Mouse (Mus musculus): Measurements from ENCODE around the gene Dut. TPM values are rescaled to one million over a fixed set of nuclear protein-coding genes. Genes with fewer than 3 reads are reported as not detected.

Gene Dut
- polyA plus RNA-seq (2015; fragmentation: Nextera tagmentation; extraction: Ambion mirVana), result 92.7 and 105 TPM in 2 replicates

DNA sequence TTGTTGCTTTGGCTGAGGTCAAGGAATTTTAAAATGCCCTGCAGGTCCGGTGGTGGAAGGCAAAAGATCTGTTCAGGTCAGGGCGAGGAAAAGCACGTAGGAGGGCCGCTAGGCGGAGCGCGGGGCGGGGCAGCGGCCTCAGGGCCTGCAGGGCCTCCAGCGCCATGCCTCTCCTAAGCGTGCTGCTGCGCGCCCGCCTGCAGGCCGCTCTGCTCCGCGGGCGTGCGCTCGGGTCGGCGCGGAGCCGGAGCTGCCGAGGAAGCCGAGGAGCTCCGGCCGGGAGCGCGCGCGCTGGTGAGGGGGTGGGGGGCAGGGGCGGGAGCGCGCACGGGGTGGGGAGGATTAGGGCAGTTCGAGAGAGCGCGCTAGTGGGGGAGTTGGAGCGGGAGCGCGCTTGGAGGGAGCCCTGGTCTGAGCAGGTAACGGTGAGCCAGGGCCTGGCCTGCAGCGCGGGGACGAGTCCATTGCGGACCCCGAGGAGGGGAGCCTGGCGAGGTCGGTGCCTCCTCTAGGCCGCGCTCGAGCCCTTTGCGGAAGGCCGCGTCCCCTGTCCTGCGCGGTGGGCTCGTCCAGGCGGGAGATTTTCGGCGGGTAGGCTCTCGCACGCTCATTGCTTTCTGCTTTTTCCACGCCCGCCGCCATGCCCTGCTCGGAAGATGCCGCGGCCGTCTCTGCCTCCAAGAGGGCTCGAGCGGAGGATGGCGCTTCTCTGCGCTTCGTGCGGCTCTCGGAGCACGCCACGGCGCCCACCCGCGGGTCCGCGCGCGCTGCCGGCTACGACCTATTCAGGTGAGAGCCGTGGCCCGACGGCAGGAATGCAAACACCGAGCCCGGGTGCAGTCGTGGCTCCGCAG, at the start of gene Dut:
Gene Dut, plus strand, starts transcription at position 83 of the 854 bp plus-strand sequence.
- Histone ChIP-seq H3K9ac (peak within 1 kb of the TSS; percentile 48), H3K9me3 (replicated peaks) (no peaks in the 10 kb centered on the region), H3K36me3 (peaks cover 17% of the 10 kb centered on the region; the same call in 1 of the 2 replicates), H3K4me2 (replicated peaks) (peak within 1 kb of the TSS; percentile 52), H3K27ac (replicated peaks) (peak within 1 kb of the TSS; percentile 94), H3K4me3 (replicated peaks) (peak within 1 kb of the TSS; percentile 60), H3K4me1 (peaks cover 24% of the 10 kb centered on the region), H3K27me3 (no peaks in the 10 kb centered on the region)
- under 1% methylated on average over 96 of the region's 96 CpGs for WGBS
- peak; percentile 100 for ATAC-seq (ENCODE audit: insufficient number of reproducible peaks, low FRiP score, low TSS enrichment, low read depth)

DNA sequence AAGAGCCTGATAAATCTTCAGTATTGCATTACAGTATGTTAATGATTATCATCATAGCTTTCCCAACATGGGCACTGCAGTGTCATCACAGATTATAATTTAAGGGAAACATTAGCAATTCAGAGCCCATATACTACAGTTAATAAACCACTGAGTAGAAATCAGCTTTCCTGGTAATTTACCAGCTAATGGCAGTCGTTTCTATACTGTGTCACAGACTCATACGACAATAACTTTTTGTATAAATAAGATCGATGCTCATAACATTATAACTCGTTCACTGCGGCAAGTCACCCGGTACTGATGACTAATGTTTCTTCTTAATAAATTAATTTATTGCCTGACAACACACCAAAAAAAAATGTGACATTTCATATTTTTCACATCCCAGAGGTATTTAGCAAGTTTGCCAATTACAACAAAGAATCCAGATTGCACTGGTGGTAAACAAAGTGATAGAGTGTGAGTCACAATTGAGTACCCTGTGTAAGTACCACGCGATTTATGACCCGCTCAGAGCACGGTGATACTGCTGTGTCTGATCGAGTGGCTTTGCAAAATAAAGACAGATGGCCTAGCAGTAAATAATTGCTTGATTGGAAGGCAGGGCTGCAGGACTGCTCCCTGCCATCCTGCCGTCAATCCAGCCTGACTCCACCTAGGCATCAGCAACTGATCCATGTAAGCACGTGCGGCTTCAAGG, 37.9 kb upstream of the Dut start:
- Histone ChIP-seq H3K4me2 (replicated peaks) (no peak overlapping the region), H3K4me1 (0 out of 2 replicates have a peak, but pooled peaks cover 8% of the 10 kb centered on the region), H3K9ac (no peak overlapping the region), H3K27me3 (no peaks in the 10 kb centered on the region), H3K27ac (replicated peaks) (no peak overlapping the region), H3K36me3 (no peaks in the 10 kb centered on the region), H3K9me3 (replicated peaks) (no peaks in the 10 kb centered on the region), H3K4me3 (replicated peaks) (no peak overlapping the region)
- no peak for ATAC-seq (ENCODE audit: insufficient number of reproducible peaks, low FRiP score, low TSS enrichment, low read depth)
- WGBS, result 55% methylated on average over 14 of the region's 14 CpGs

DNA sequence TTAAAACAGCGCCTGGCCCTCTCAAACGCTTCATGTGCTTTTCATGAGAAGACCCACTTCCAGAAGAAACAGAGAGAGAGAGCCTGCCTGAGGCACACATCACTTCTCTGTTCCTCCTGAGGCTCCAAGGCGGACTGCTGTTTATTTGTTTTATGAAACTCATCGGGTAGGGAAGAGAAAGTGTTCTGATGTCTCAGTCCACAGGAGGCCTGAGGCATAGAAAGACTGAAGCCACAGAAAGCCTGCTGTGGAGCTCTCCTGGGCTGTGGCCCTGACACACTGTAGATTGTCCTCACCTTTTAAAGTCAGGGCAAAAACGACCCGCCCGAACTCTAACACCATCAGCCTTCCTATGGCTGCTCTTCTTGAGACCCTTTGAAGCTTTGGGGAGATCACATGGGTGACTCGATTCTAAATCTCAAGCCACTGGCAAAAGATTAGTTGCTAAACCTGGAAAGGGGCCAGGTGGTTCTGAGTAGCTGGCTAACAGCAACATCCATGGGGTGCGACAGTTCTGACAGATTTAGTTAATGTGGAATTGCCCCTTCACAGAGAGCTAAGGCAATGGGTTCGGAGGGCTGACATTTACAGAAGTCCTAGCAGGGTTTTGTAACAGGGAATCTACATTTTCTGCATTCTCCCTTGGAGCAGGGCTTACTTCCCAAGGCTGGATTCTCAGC, 35.0 kb upstream of the Dut start:
- H3K9ac ChIP-seq, result no peak overlapping the region
- no peak overlapping the region for H3K4me2 ChIP-seq (replicated peaks)
- WGBS, result 43% methylated on average over 10 of the region's 10 CpGs
- H3K4me3 ChIP-seq (replicated peaks), result no peak overlapping the region
- H3K9me3 ChIP-seq (replicated peaks), result no peaks in the 10 kb centered on the region
- H3K27ac ChIP-seq (replicated peaks), result no peak overlapping the region
- H3K36me3 ChIP-seq, result no peaks in the 10 kb centered on the region
- ATAC-seq (ENCODE audit: insufficient number of reproducible peaks, low FRiP score, low TSS enrichment, low read depth), result no peak
- H3K27me3 ChIP-seq, result no peaks in the 10 kb centered on the region
- H3K4me1 ChIP-seq, result 0 out of 2 replicates have a peak, but pooled peaks cover 8% of the 10 kb centered on the region

DNA sequence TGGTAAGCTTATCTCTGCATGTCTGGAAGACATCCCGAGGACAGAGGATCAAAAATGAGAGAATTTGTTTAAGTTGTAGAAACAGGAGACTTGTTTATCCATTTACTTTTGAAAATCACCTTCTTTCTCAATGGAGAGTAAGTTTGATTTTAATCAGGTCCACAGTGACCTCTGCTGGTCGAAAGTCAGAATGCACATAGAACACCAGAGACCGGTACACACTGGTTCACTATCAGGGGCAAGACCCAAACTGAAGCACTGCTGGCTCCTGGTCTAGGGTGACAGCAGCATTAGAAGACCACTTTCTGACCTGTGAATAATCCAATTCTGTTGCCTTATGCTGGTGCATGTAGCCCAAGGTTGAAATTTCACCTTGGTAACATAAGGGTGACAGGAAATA, 32.4 kb upstream of the Dut start:
- no peak overlapping the region for H3K27ac ChIP-seq (replicated peaks)
- no peak for ATAC-seq (ENCODE audit: insufficient number of reproducible peaks, low FRiP score, low TSS enrichment, low read depth)
- H3K9ac ChIP-seq, result no peak overlapping the region
- WGBS, result 2% methylated on average over 3 of the region's 3 CpGs
- 0 out of 2 replicates have a peak, but pooled peaks cover 8% of the 10 kb centered on the region for H3K4me1 ChIP-seq
- no peaks in the 10 kb centered on the region for H3K36me3 ChIP-seq
- no peaks in the 10 kb centered on the region for H3K9me3 ChIP-seq (replicated peaks)
- H3K4me2 ChIP-seq (replicated peaks), result no peak overlapping the region
- H3K27me3 ChIP-seq, result no peaks in the 10 kb centered on the region
- no peak overlapping the region for H3K4me3 ChIP-seq (replicated peaks)

DNA sequence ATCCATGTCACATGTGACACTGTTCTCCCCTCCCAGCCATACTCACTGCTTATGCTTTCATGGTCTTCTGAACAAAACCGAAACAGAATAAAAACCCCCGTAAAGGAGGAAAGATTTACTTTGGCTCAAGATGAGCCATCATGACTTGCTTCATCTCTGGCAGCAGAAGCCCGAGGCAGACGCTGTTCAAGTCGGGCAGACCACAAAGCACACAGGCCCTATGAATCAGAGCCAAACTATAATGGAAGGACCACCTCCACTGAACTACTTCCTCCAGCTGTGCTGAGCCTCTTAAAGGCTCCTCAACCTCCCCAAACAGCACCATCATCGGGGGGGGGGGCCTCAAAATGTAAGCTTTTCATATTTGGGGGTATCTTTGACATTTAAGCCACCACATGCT, 29.7 kb upstream of the Dut start:
- WGBS, result 50% methylated on average over 6 of the region's 6 CpGs
- no peak overlapping the region for H3K4me3 ChIP-seq (replicated peaks)
- no peaks in the 10 kb centered on the region for H3K4me1 ChIP-seq
- no peak for ATAC-seq (ENCODE audit: insufficient number of reproducible peaks, low FRiP score, low TSS enrichment, low read depth)
- H3K9ac ChIP-seq, result no peak overlapping the region
- H3K9me3 ChIP-seq (replicated peaks), result no peaks in the 10 kb centered on the region
- no peak overlapping the region for H3K27ac ChIP-seq (replicated peaks)
- H3K36me3 ChIP-seq, result no peaks in the 10 kb centered on the region
- no peaks in the 10 kb centered on the region for H3K27me3 ChIP-seq
- H3K4me2 ChIP-seq (replicated peaks), result no peak overlapping the region

DNA sequence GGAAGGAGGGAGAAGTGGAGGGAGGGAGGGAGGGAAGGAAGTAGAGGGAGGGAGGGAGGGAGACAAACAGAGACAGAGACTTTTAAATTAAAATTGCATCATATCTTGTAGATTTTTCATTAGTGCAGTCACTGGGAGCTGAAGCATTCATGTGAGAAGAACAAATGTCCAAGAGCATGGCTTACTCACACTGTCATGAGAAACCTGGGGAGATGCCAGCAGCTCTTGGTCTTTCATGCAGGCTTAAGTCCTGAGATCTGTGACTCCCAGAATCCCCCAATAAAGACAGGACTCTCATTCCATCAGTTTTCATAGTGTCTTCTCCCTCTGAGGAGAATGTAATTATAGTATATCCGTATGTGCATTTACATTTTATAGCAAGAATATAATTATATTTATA, 28.4 kb upstream of the Dut start:
- 85% methylated on average over 1 of the region's 1 CpGs for WGBS
- H3K9me3 ChIP-seq (replicated peaks), result no peaks in the 10 kb centered on the region
- no peaks in the 10 kb centered on the region for H3K4me1 ChIP-seq
- no peak overlapping the region for H3K4me3 ChIP-seq (replicated peaks)
- H3K27me3 ChIP-seq, result no peaks in the 10 kb centered on the region
- no peak overlapping the region for H3K4me2 ChIP-seq (replicated peaks)
- H3K9ac ChIP-seq, result no peak overlapping the region
- no peak for ATAC-seq (ENCODE audit: insufficient number of reproducible peaks, low FRiP score, low TSS enrichment, low read depth)
- no peaks in the 10 kb centered on the region for H3K36me3 ChIP-seq
- H3K27ac ChIP-seq (replicated peaks), result no peak overlapping the region

DNA sequence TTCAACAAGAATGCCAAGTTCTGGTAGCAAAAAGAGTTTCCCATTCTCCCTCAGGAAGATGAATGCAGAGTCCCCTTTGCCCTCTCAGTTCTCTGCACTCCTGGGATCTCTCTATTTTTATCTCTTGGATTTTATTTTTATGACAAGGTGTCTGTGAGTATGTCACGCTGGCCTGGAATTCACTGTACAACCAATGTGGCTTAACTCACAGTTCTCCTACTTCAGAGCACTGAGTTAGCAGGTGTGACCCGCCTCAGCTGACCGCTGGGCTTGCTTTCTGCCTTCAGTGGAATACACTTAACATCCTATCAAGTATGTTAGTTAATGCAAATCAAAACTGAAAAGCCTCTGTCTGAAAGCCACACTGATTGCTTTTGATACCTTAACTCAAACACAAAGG, 27.7 kb upstream of the Dut start:
- Histone ChIP-seq H3K4me2 (replicated peaks) (no peak overlapping the region), H3K27me3 (no peaks in the 10 kb centered on the region), H3K4me1 (no peaks in the 10 kb centered on the region), H3K4me3 (replicated peaks) (no peak overlapping the region), H3K27ac (replicated peaks) (no peak overlapping the region), H3K36me3 (no peaks in the 10 kb centered on the region), H3K9me3 (replicated peaks) (no peaks in the 10 kb centered on the region), H3K9ac (no peak overlapping the region)
- no peak for ATAC-seq (ENCODE audit: insufficient number of reproducible peaks, low FRiP score, low TSS enrichment, low read depth)
- WGBS, result 81% methylated on average over 3 of the region's 3 CpGs

DNA sequence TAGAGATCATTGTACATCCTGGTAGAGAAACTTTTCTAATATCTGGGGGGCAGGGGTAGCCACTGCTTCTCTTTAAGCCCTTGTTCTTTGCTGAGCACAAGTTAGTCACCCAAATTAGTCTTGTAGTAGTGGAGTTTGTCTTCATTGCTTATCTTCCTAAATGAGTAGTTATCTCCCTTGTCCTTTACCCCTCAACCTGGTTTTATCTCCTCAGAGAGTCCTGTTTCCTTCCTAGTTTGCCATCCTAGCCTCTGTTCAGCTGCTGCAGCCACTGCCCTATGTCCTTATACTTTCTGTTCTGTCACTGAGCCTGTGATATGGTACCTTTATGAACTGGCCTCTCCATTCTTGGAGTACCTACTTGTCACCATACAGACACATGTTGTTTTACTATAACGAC, 25.3 kb upstream of the Dut start:
- Histone ChIP-seq H3K4me1 (no peaks in the 10 kb centered on the region), H3K36me3 (no peaks in the 10 kb centered on the region), H3K27ac (replicated peaks) (no peak overlapping the region), H3K4me2 (replicated peaks) (no peak overlapping the region), H3K9me3 (replicated peaks) (no peaks in the 10 kb centered on the region), H3K9ac (no peak overlapping the region), H3K27me3 (no peaks in the 10 kb centered on the region), H3K4me3 (replicated peaks) (no peak overlapping the region)
- ATAC-seq (ENCODE audit: insufficient number of reproducible peaks, low FRiP score, low TSS enrichment, low read depth), result no peak
- WGBS, result 78% methylated on average over 1 of the region's 1 CpGs

DNA sequence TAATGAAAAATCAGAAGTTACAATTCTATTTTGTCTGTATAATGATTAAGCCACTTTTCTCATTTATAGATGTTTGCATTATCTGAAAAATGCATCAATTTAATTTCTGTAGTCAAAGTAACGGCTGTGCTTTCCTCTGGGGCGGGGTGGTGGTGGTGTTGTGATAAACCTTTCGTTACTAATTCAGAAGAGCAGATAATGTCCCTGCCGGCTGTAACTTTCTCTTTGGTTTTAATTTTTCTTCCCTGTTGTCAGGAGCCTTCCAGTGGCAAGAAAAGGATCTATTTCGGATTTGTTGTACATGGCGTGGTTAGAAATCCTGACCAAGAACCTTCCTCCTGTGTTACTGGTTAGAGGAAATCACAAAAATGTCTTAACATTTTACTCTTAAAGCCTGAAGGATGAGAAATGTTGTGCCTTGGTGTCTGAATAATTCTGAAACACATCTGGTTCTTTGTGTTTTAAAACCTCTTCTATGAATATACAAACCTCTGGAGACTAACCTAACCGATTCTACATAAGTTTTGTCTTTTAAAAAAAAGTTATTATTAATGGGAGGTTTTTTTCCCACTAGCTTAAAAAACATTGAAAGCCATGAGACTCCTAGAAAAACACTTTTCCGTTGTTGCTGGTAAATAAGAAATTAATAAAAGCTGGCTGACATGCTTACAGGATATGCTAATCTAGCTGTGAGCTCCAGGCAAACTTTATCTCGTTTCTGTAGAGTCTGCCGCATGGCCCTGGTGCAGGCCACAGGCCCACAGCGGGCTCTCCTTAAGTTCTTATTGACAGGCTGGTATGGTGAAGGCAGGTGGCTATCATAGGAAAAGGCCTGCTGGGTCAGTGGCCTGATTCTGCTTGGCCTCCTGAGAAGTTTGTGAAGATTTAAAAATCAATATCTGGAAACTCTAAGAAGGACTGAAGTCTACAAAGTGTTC, 18.2 kb upstream of the Dut start:
- no peak for ATAC-seq (ENCODE audit: insufficient number of reproducible peaks, low FRiP score, low TSS enrichment, low read depth)
- Histone ChIP-seq H3K9ac (no peak overlapping the region), H3K4me2 (replicated peaks) (no peak overlapping the region), H3K9me3 (replicated peaks) (no peaks in the 10 kb centered on the region), H3K36me3 (no peaks in the 10 kb centered on the region), H3K4me3 (replicated peaks) (no peak overlapping the region), H3K27me3 (no peaks in the 10 kb centered on the region), H3K4me1 (no peaks in the 10 kb centered on the region), H3K27ac (replicated peaks) (no peak overlapping the region)
- WGBS, result 77% methylated on average over 11 of the region's 11 CpGs

DNA sequence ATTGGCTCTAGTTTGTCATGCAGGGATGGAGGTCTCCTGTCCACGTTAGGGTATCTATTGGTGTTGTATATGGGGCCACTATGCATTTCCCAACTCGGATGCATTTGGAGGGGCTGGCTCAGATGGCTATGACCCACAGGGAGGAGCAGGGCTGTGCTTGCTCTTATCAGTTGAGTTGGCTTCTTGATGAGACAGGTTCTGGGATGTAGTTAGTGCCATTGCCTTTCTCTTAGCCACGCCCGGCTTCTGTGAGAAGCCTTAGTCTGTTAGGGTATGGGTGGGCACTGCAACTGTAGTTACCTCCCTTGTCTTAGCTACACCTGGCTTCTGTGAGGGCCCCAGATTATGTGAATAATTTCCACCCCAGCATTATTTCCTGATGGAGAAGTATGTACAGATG, 14.8 kb upstream of the Dut start:
- H3K9me3 ChIP-seq (replicated peaks), result no peaks in the 10 kb centered on the region
- no peaks in the 10 kb centered on the region for H3K36me3 ChIP-seq
- H3K4me3 ChIP-seq (replicated peaks), result no peak overlapping the region
- no peaks in the 10 kb centered on the region for H3K27me3 ChIP-seq
- 90% methylated on average over 4 of the region's 4 CpGs for WGBS
- H3K4me1 ChIP-seq, result no peaks in the 10 kb centered on the region
- no peak overlapping the region for H3K9ac ChIP-seq
- no peak overlapping the region for H3K27ac ChIP-seq (replicated peaks)
- H3K4me2 ChIP-seq (replicated peaks), result no peak overlapping the region
- no peak for ATAC-seq (ENCODE audit: insufficient number of reproducible peaks, low FRiP score, low TSS enrichment, low read depth)
